Mouse (Mus musculus): ENCODE measurements around the gene Rpp14. TPM values are rescaled to one million over a fixed set of nuclear protein-coding genes. Genes with fewer than 3 reads are reported as not detected.
A peak's percentile ranks its signal among the peaks of the same experiment; 100 is the strongest.

Gene Rpp14
- polyA plus RNA-seq, 1 experiment from 2014 or later, result 19.3 TPM

GRCm38 (mm10) chr14:8102676-8103075 lies 22.5 kb downstream of the Rpp14 start:
- DNase-seq (peak; percentile 66), ATAC-seq (0 out of 2 replicates have a peak, but pooled peaks have one; percentile 14)
- no peaks in the 10 kb centered on the region for H3K9me3 ChIP-seq (ENCODE audit: low read length)
- no peak overlapping the region for H3K9ac ChIP-seq (replicated peaks)
- H3K36me3 ChIP-seq (replicated peaks; ENCODE audit: insufficient read depth, low read length), result no peaks in the 10 kb centered on the region; the same call in 1 of the 2 replicates
- peaks cover 22% of the 10 kb centered on the region for H3K4me1 ChIP-seq (ENCODE audit: insufficient read depth)
- WGBS (ENCODE audit: insufficient replicate concordance), result 59% methylated on average over 12 of the region's 12 CpGs
- TF ChIP-seq EP300 (IDR thresholded peaks at IDR 0.05; ENCODE audit: low read depth), result no peak
- no peak for TF ChIP-seq CTCF (IDR thresholded peaks at IDR 0.05; ENCODE audit: low read depth)
- no peak overlapping the region for H3K4me3 ChIP-seq (ENCODE audit: low read depth, low read length)
- peak overlapping the region; percentile 2 for H3K27ac ChIP-seq (ENCODE audit: low read depth)
- H3K27me3 ChIP-seq (ENCODE audit: insufficient read depth, low read length), result no peaks in the 10 kb centered on the region
- peak overlapping the region; percentile 48 for H3K4me2 ChIP-seq (ENCODE audit: low read depth, low read length)

- H3K27ac ChIP-seq (ENCODE audit: low read depth), result no peak overlapping the region
- H3K9ac ChIP-seq (replicated peaks), result no peak overlapping the region
- H3K27me3 ChIP-seq (ENCODE audit: insufficient read depth, low read length), result no peaks in the 10 kb centered on the region
- ATAC-seq, result no peak
- peaks cover 13% of the 10 kb centered on the region for H3K4me1 ChIP-seq (ENCODE audit: insufficient read depth)
- no peaks in the 10 kb centered on the region for H3K9me3 ChIP-seq (ENCODE audit: low read length)
- no peak overlapping the region for H3K4me2 ChIP-seq (ENCODE audit: low read depth, low read length)
- H3K36me3 ChIP-seq (replicated peaks; ENCODE audit: insufficient read depth, low read length), result peaks cover 5% of the 10 kb centered on the region
- DNase-seq, result no peak
- TF ChIP-seq CTCF (IDR thresholded peaks at IDR 0.05; ENCODE audit: low read depth), result no peak
- TF ChIP-seq EP300 (IDR thresholded peaks at IDR 0.05; ENCODE audit: low read depth), result no peak
- 63% methylated on average over 4 of the region's 4 CpGs for WGBS (ENCODE audit: insufficient replicate concordance)
- no peak overlapping the region for H3K4me3 ChIP-seq (ENCODE audit: low read depth, low read length)
Observed at GRCm38 (mm10) chr14:8108047-8108446, 27.9 kb downstream of the Rpp14 start.

DNA sequence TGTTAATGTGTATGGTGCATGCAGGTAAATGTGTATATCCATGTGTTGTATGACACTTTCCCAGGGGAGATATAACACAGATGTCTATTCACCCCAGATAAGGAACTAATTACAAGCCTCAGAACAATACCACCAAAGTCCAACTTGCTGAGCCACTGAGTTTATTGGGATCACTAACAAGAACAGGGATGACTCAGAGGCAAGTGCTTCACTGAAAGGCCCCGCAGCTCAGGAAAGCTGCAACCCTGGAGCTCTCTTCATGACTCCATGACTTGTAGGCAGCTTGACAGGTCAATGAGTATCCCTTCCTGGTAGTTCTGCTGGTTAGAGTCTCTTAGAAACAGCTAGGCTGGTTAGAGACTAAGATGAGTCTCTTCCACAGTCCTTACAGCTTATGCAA lies 28.8 kb downstream of the Rpp14 start:
- no peak for ATAC-seq
- 72% methylated on average over 1 of the region's 1 CpGs for WGBS (ENCODE audit: insufficient replicate concordance)

DNA sequence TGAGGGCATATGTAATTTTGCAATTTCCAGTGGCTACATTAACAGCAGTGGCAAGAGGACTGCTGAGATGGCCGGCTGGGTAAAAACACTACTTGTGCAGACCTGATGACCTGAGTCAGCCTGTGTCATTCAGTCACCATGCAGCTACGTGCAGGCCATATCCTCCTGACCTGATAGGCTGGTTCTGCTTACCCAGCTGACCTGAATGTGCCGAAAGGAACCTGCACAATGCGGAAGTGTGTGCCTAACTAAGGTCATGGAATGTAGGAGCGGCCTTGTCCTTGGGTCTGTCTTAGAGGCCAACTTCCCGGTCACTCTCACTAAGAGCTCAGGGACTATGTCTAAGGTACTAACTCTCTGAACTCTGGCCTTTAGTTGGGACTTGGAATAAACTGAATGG lies 31.4 kb downstream of the Rpp14 start:
- no peaks in the 10 kb centered on the region for H3K27me3 ChIP-seq (ENCODE audit: insufficient read depth, low read length)
- 68% methylated on average over 6 of the region's 6 CpGs for WGBS (ENCODE audit: insufficient replicate concordance)
- no peaks in the 10 kb centered on the region for H3K9me3 ChIP-seq (ENCODE audit: low read length)
- DNase-seq (no peak), ATAC-seq (peak; percentile 38; the same call in 1 of the 2 replicates)
- TF ChIP-seq EP300 (IDR thresholded peaks at IDR 0.05; ENCODE audit: low read depth) (no peak), CTCF (IDR thresholded peaks at IDR 0.05; ENCODE audit: low read depth) (no peak)
- H3K4me3 ChIP-seq (ENCODE audit: low read depth, low read length), result no peak overlapping the region
- peaks cover 8% of the 10 kb centered on the region for H3K4me1 ChIP-seq (ENCODE audit: insufficient read depth)
- no peak overlapping the region for H3K4me2 ChIP-seq (ENCODE audit: low read depth, low read length)
- H3K36me3 ChIP-seq (replicated peaks; ENCODE audit: insufficient read depth, low read length), result peaks cover 5% of the 10 kb centered on the region
- H3K9ac ChIP-seq (replicated peaks), result no peak overlapping the region
- no peak overlapping the region for H3K27ac ChIP-seq (ENCODE audit: low read depth)

More for the DNA sequence above, 28.8 kb downstream of the Rpp14 start:
- peaks cover 5% of the 10 kb centered on the region for H3K36me3 ChIP-seq (replicated peaks; ENCODE audit: insufficient read depth, low read length)
- no peaks in the 10 kb centered on the region for H3K9me3 ChIP-seq (ENCODE audit: low read length)
- TF ChIP-seq EP300 (IDR thresholded peaks at IDR 0.05; ENCODE audit: low read depth) (no peak), CTCF (IDR thresholded peaks at IDR 0.05; ENCODE audit: low read depth) (no peak)
- no peak overlapping the region for H3K27ac ChIP-seq (ENCODE audit: low read depth)
- no peak overlapping the region for H3K4me3 ChIP-seq (ENCODE audit: low read depth, low read length)
- DNase-seq, result no peak
- H3K27me3 ChIP-seq (ENCODE audit: insufficient read depth, low read length), result no peaks in the 10 kb centered on the region
- H3K4me2 ChIP-seq (ENCODE audit: low read depth, low read length), result no peak overlapping the region
- peaks cover 11% of the 10 kb centered on the region; the same call in 1 of the 2 replicates for H3K4me1 ChIP-seq (ENCODE audit: insufficient read depth)
- no peak overlapping the region for H3K9ac ChIP-seq (replicated peaks)

DNA sequence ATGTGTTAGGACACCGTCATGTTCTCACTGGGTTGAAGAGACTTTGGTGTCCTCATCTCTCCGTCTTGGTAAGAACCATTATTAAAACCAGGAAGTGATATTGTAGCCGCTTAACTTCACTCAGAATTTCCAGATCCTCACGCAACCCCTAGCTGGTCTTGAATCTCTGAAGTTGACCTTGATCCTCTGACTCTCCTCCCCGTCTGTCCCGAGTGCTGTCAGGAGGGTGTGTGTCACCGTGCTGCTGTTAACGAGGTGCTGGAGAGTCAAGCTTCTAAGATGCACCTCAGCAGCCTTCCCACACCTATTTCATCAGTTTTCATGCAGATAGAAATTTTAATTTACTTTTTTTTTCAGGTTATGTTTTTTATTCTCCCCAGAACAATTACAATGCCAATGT lies 31.9 kb downstream of the Rpp14 start:
- Histone ChIP-seq H3K4me3 (ENCODE audit: low read depth, low read length) (no peak overlapping the region), H3K36me3 (replicated peaks; ENCODE audit: insufficient read depth, low read length) (peaks cover 5% of the 10 kb centered on the region), H3K27ac (ENCODE audit: low read depth) (no peak overlapping the region), H3K4me1 (ENCODE audit: insufficient read depth) (peaks cover 8% of the 10 kb centered on the region), H3K9me3 (ENCODE audit: low read length) (no peaks in the 10 kb centered on the region), H3K4me2 (ENCODE audit: low read depth, low read length) (no peak overlapping the region), H3K9ac (replicated peaks) (no peak overlapping the region), H3K27me3 (ENCODE audit: insufficient read depth, low read length) (no peaks in the 10 kb centered on the region)
- TF ChIP-seq CTCF (IDR thresholded peaks at IDR 0.05; ENCODE audit: low read depth), result no peak
- no peak for TF ChIP-seq EP300 (IDR thresholded peaks at IDR 0.05; ENCODE audit: low read depth)
- no peak for ATAC-seq
- WGBS (ENCODE audit: insufficient replicate concordance), result 72% methylated on average over 8 of the region's 8 CpGs
- DNase-seq, result no peak

DNA sequence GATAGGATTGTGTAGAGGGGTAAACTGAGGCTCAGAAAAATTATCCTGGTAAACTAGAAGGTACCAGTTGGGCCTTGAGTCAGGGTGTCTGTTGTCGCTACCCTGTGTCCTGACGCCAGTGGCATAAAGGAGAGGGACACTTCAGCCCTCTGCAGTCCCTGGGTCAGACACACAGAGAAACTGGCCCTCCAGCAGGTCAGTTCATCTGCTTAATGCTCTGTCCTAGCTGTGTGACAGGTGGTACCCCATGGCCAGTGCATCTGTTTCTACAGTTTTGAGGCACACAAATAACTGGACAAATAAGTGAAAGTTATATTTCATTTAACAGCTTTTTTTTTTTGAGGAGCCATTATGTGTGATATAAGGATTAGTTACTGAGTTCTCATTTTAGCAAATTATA lies 33.4 kb downstream of the Rpp14 start:
- no peak overlapping the region for H3K4me2 ChIP-seq (ENCODE audit: low read depth, low read length)
- H3K4me1 ChIP-seq (ENCODE audit: insufficient read depth), result peaks cover 8% of the 10 kb centered on the region
- TF ChIP-seq EP300 (IDR thresholded peaks at IDR 0.05; ENCODE audit: low read depth), result no peak
- no peak for TF ChIP-seq CTCF (IDR thresholded peaks at IDR 0.05; ENCODE audit: low read depth)
- H3K36me3 ChIP-seq (replicated peaks; ENCODE audit: insufficient read depth, low read length), result peaks cover 2% of the 10 kb centered on the region
- no peaks in the 10 kb centered on the region for H3K27me3 ChIP-seq (ENCODE audit: insufficient read depth, low read length)
- DNase-seq (no peak), ATAC-seq (no peak)
- no peaks in the 10 kb centered on the region for H3K9me3 ChIP-seq (ENCODE audit: low read length)
- WGBS (ENCODE audit: insufficient replicate concordance), result 86% methylated on average over 2 of the region's 2 CpGs
- no peak overlapping the region for H3K27ac ChIP-seq (ENCODE audit: low read depth)
- no peak overlapping the region for H3K9ac ChIP-seq (replicated peaks)
- no peak overlapping the region for H3K4me3 ChIP-seq (ENCODE audit: low read depth, low read length)

GRCm38 (mm10) chr14:8114306-8114705 lies 34.1 kb downstream of the Rpp14 start:
- TF ChIP-seq EP300 (IDR thresholded peaks at IDR 0.05; ENCODE audit: low read depth) (no peak), CTCF (IDR thresholded peaks at IDR 0.05; ENCODE audit: low read depth) (no peak)
- DNase-seq (no peak), ATAC-seq (no peak)
- Histone ChIP-seq H3K9ac (replicated peaks) (no peak overlapping the region), H3K4me1 (ENCODE audit: insufficient read depth) (peaks cover 8% of the 10 kb centered on the region), H3K4me3 (ENCODE audit: low read depth, low read length) (no peak overlapping the region), H3K4me2 (ENCODE audit: low read depth, low read length) (no peak overlapping the region), H3K27ac (ENCODE audit: low read depth) (peak overlapping the region; percentile 69), H3K9me3 (ENCODE audit: low read length) (no peaks in the 10 kb centered on the region), H3K36me3 (replicated peaks; ENCODE audit: insufficient read depth, low read length) (peaks cover under 1% of the 10 kb centered on the region; the same call in 1 of the 2 replicates), H3K27me3 (ENCODE audit: insufficient read depth, low read length) (no peaks in the 10 kb centered on the region)
- WGBS (ENCODE audit: insufficient replicate concordance), result 45% methylated on average over 3 of the region's 3 CpGs

Measured in liver, postnatal 0 days (tissue).